Mouse (Mus musculus) kidney, postnatal 0 days (tissue): ENCODE data around the gene Mboat1. TPM values are rescaled to one million over a fixed set of nuclear protein-coding genes. Genes with fewer than 3 reads are reported as not detected.

ENCODE experiments used
- ATAC-seq: fragments of 200-750 bp; cut with Nextera tagmentation; replicated peaks from 2 replicates; pipeline ENCODE4 v1.8.0; 2017; ENCODE audit warnings: low read depth, moderate number of reproducible peaks, moderate TSS enrichment, moderate library complexity; ENCODE audit not compliant: low FRiP score
- DNase-seq: peaks from one replicate; pipeline ENCODE4 v3.0.0-alpha.2; 2016; ENCODE audit warnings: low spot score
- H3K27ac ChIP-seq: fragments of 300-500 bp; sonication (generic); 2 replicates; pipeline ENCODE4 v1.5.1; 2014; ENCODE audit warnings: mild to moderate bottlenecking
- H3K27me3 ChIP-seq: fragments of 300-500 bp; sonication (generic); 2 replicates; pipeline ENCODE4 v1.6.1; 2014; ENCODE audit warnings: low read length, mixed read lengths; ENCODE audit not compliant: insufficient read depth
- H3K36me3 ChIP-seq: fragments of 300-500 bp; sonication (generic); 2 replicates; pipeline ENCODE4 v1.6.1; 2014; ENCODE audit warnings: low read length, mixed read lengths; ENCODE audit not compliant: insufficient read depth
- H3K4me1 ChIP-seq: fragments of 300-500 bp; sonication (generic); replicated peaks from 2 replicates; pipeline ENCODE4 v1.6.1; 2014; ENCODE audit warnings: antibody characterized with exemption, low read length, mixed read lengths; ENCODE audit not compliant: insufficient read depth
- H3K4me2 ChIP-seq: fragments of 300-500 bp; sonication (generic); 2 replicates; pipeline ENCODE4 v1.6.1; 2014; ENCODE audit warnings: mild to moderate bottlenecking, low read length, moderate library complexity, mixed read lengths
- H3K4me3 ChIP-seq: fragments of 300-500 bp; sonication (generic); replicated peaks from 2 replicates; pipeline ENCODE4 v1.5.1; 2014; ENCODE audit warnings: low read depth, low read length
- H3K9ac ChIP-seq: fragments of 300-500 bp; sonication (generic); 2 replicates; pipeline ENCODE4 v1.6.1; 2014; ENCODE audit warnings: low read depth, low read length
- H3K9me3 ChIP-seq: fragments of 300-500 bp; sonication (generic); replicated peaks from 2 replicates; pipeline ENCODE4 v1.6.1; 2016; ENCODE audit warnings: low read length, inconsistent platforms, mixed read lengths
- CTCF ChIP-seq: IDR thresholded peaks from 2 replicates; pipeline ENCODE4 v1.5.1; 2016; ENCODE audit warnings: antibody characterized with exemption, low read depth, mild to moderate bottlenecking, moderate library complexity
- WGBS: fragments of 180-500 bp; shearing (Covaris S2); extraction: QIAGEN DNeasy Blood & Tissue Kit; methylation state at CpG from one replicate; pipeline ENCODE4 v1.1.7; 2014; 5-methylcytosine and 5-hydroxymethylcytosine counted together
- polyA plus RNA-seq: library from polyadenylated mRNA; unstranded; fragments of >200 nt; fragmentation: Nextera tagmentation; extraction: Ambion mirVana; gene quantifications from 2 replicates; pipeline ENCODE4 v1.2.1, GENCODE M21; 2015

Gene Mboat1
- polyA plus RNA-seq: 27.7 and 29.2 TPM in 2 replicates

GRCm38 (mm10) chr13:30136243-30136922 lies at the start of gene Mboat1:
Gene Mboat1, plus strand, starts transcription at chr13:30136489.
- DNase-seq (peak; percentile 81), ATAC-seq (peak; percentile 92)
- WGBS: under 1% methylated on average over 41 of the region's 55 CpGs
- no peaks in the 10 kb centered on the region for H3K36me3 ChIP-seq
- H3K27me3 ChIP-seq: no peaks in the 10 kb centered on the region
- peaks cover 4% of the 10 kb centered on the region; the same call in 1 of the 2 replicates for H3K4me1 ChIP-seq
- peak within 1 kb of the TSS; percentile 68 for H3K4me2 ChIP-seq
- H3K9ac ChIP-seq: peak within 1 kb of the TSS; percentile 68
- no peaks in the 10 kb centered on the region for H3K9me3 ChIP-seq
- H3K4me3 ChIP-seq: peak within 1 kb of the TSS; percentile 63
- peak within 1 kb of the TSS; percentile 21; the same call in 1 of the 2 replicates for H3K27ac ChIP-seq
- no peak for TF ChIP-seq CTCF

GRCm38 (mm10) chr13:30093086-30093485 lies 43.2 kb upstream of the Mboat1 start:
- 46% methylated on average over 2 of the region's 2 CpGs for WGBS
- Histone ChIP-seq H3K4me2 (no peak overlapping the region), H3K27me3 (no peaks in the 10 kb centered on the region), H3K27ac (no peak overlapping the region), H3K36me3 (no peaks in the 10 kb centered on the region), H3K4me3 (no peak overlapping the region), H3K9ac (no peak overlapping the region), H3K9me3 (no peaks in the 10 kb centered on the region), H3K4me1 (no peaks in the 10 kb centered on the region)
- DNase-seq (no peak), ATAC-seq (no peak)
- TF ChIP-seq CTCF: peak; percentile 71

GRCm38 (mm10) chr13:30095851-30096250 lies 40.4 kb upstream of the Mboat1 start:
- H3K4me3 ChIP-seq: no peak overlapping the region
- H3K27me3 ChIP-seq: no peaks in the 10 kb centered on the region
- H3K36me3 ChIP-seq: no peaks in the 10 kb centered on the region
- TF ChIP-seq CTCF: no peak
- H3K27ac ChIP-seq: no peak overlapping the region
- no peak overlapping the region for H3K4me2 ChIP-seq
- H3K9me3 ChIP-seq: no peaks in the 10 kb centered on the region
- DNase-seq: peak; percentile 72
- ATAC-seq: no peak; the same call in 1 of the 2 replicates
- no peaks in the 10 kb centered on the region for H3K4me1 ChIP-seq
- no peak overlapping the region for H3K9ac ChIP-seq
- WGBS: 60% methylated on average over 4 of the region's 4 CpGs

GRCm38 (mm10) chr13:30096536-30096935 lies 39.8 kb upstream of the Mboat1 start:
- WGBS: 59% methylated on average over 4 of the region's 4 CpGs
- peak; percentile 14 for DNase-seq
- Histone ChIP-seq H3K9me3 (no peaks in the 10 kb centered on the region), H3K36me3 (no peaks in the 10 kb centered on the region), H3K4me2 (no peak overlapping the region), H3K27me3 (no peaks in the 10 kb centered on the region), H3K4me1 (no peaks in the 10 kb centered on the region), H3K27ac (no peak overlapping the region), H3K9ac (no peak overlapping the region), H3K4me3 (no peak overlapping the region)
- TF ChIP-seq CTCF: no peak
- no peak for ATAC-seq

- no peaks in the 10 kb centered on the region for H3K27me3 ChIP-seq
- TF ChIP-seq CTCF: no peak
- no peak overlapping the region for H3K9ac ChIP-seq
- H3K4me3 ChIP-seq: no peak overlapping the region
- DNase-seq (peak; percentile 16), ATAC-seq (no peak; the same call in 1 of the 2 replicates)
- H3K4me2 ChIP-seq: no peak overlapping the region
- H3K4me1 ChIP-seq: no peaks in the 10 kb centered on the region
- no peak overlapping the region for H3K27ac ChIP-seq
- H3K9me3 ChIP-seq: no peaks in the 10 kb centered on the region
- H3K36me3 ChIP-seq: no peaks in the 10 kb centered on the region
- WGBS: 79% methylated on average over 4 of the region's 4 CpGs
Observed at GRCm38 (mm10) chr13:30109001-30109600, 27.2 kb upstream of the Mboat1 start.

- Histone ChIP-seq H3K4me2 (no peak overlapping the region), H3K4me3 (no peak overlapping the region), H3K36me3 (no peaks in the 10 kb centered on the region), H3K27me3 (no peaks in the 10 kb centered on the region), H3K9ac (no peak overlapping the region), H3K27ac (no peak overlapping the region), H3K4me1 (no peaks in the 10 kb centered on the region), H3K9me3 (no peaks in the 10 kb centered on the region)
- WGBS: 89% methylated on average over 5 of the region's 5 CpGs
- ATAC-seq (no peak), DNase-seq (no peak)
- no peak for TF ChIP-seq CTCF
Observed at GRCm38 (mm10) chr13:30115792-30116191, 20.5 kb upstream of the Mboat1 start.
